Mouse (Mus musculus): ENCODE data around the gene Slc16a13.

Slc16a13 gene

DNA sequence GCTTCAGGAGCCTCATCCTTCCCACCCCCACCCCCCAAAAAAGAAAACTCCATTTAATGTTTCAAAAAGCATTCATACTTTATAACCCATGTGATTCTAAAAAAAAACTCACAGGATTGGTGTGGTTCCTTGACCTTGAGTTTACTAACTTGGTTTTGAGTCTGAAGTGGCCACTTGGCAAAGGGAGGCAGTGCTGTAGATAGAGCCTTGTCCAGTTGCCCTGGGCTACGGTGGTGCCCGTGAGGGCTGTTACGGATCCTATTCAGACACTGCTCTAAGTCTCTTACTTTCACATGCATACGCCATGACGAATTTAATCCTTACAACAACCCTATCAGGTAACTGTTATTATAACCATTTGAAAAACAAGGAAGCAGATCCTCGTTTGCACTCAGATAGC lies 8.9 kb downstream of the Slc16a13 start:
- no peak for DNase-seq (ENCODE audit: low spot score)

DNA sequence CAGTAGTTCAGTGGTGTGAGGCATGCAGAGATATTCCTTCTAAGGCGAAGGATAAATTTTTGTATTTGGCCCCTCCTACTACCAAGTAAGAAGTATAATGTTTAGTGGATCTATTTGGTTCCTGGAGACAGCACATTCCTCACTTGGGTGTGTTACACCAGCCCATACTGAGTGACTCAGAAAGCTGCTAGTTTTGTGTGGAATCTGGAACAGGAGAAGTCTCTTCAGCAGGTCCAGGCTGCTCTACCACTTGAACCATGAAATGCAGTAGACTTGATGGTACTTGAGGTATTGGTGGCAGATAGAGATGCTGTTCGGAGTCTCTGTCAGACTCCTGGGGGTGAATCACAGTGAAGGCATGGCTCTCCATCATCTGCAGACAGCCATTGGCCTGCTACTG lies 10.2 kb downstream of the Slc16a13 start:
- no peak for DNase-seq (ENCODE audit: low spot score)

DNA sequence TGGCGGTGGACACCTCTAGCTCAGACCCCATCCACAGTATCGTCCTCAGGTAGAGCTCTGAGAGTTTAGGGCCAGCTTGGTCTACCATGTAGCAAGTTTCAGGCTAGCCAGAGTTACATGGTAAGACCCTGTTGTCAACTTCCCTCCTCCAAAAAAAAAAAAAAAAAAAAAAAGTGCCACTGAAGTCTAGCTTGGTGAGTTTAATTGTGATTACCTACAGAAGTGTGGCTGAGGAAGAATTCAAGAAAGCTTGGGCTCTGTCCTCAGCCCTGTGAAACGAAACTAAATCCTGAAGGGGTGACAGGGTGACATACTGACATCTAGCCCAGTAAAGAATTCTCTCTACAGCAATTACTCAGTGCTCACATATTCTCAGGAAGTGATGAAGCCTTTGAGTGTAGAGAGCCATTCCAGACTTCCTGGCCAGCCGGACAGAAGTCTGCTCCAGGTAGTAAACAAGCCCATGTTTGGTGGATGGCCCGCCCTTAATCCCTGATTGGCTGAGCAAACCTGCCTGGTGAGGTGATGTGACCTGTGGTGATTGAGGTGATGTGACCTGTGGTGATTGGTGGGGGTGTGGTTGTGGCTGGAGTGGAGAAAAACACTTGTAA lies 12.0 kb downstream of the Slc16a13 start:
- DNase-seq (ENCODE audit: low spot score): no peak

DNA sequence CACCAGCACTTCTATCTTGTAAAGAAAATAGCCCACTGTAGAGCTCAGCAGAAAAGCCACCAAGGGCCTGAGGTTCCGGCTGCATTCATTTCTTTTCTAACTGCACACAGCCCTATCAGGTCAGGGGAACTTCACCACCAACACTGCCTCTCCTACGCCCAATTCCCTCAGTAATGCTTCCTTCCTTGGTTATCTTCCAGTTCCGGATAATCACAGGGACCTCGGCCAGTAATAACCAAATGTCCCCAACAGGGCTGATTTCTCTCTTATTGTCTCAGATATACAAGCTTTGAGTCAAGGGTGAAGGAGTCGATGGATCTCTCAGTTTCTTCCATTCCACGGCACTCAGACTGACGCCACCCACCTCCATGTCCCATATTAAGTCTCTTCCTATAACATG lies 13.6 kb downstream of the Slc16a13 start:
- DNase-seq (ENCODE audit: low spot score): no peak

DNA sequence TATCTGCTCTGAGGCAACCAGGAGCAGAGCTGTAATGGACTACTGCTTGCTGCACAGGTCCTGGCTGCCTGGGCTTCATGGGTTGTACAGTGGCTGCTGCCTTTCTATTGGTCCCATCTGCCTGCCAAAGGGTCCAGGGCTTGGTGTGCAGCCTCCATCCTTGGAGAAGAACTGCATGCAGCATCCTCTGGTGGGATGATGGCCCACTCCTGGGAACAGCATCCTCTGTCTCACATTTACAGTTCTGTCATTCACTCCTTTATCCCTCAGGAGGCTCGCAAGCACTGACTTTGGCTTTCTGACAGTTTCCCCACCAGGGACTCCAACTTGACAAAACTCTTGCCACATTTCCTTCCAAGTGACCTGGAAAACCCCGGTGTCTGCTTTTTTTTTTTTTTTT lies 14.1 kb downstream of the Slc16a13 start:
- no peak for DNase-seq (ENCODE audit: low spot score)

DNA sequence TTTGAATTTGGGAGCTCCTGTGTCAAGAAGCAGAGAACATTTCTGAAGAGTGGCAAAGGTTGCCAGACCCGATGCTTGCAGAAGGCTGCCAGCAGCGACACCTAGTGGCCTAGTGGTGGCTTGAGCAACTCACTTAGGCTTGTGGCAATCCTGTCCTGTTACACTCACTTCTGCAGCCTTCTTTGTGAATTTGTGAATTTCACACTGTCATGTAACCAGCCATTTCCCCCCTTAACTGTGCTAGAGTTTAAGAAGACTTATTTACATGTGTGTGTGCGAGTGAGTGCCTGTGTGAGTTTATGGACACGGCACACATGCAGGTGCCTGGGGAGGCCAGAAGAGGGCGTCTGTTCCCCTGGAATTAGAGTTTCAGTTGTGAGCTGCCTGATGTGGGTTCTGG lies 19.2 kb downstream of the Slc16a13 start:
- peak; percentile 92 for DNase-seq (ENCODE audit: low spot score)

DNA sequence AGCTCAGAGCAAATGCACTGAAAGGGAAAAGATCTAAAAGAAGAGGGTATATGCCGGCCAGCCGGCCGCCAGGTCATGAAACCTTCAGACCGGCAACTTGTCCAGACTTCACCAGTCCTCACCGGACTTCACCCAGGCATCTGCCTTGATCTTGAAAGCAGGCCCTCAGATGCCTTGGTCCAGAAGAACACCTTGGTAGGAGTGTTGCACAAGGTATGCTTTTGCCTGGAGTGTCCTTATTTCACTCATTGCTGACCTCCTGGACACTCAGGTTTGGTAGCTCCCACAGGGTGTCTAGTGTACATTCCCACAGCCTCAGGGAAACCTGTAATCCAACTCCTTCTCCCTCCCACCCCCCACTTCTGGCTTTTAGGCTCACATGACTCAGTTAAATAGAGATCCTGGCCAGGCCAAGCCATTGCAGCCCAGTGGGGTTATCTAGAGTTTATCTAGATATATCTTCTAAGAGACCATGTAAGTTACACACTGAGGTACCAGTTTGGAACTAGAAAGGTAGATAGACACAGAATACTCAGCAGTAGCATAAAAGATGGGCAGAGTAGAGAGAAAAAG lies 20.7 kb downstream of the Slc16a13 start:
- no peak for DNase-seq (ENCODE audit: low spot score)

DNA sequence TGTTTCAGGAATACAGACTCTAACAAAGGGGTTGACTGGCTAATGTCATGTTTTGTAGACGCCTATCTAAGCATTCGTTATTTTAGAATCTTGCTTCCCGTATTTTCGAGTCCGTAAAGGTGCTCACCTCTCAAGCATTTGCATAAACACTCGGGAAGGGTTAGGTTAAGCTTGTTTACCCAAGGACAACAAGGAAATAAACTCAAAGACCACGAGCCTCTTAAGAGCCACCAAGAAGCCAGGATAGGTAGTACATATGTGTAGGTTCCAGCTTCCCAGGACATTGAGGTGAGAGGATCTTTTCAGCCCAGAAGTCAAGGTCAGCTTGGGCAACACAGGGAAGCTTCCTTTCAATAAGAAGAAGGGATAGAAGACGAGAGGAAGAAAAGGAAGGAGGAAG lies 21.8 kb downstream of the Slc16a13 start:
- DNase-seq (ENCODE audit: low spot score): no peak

DNA sequence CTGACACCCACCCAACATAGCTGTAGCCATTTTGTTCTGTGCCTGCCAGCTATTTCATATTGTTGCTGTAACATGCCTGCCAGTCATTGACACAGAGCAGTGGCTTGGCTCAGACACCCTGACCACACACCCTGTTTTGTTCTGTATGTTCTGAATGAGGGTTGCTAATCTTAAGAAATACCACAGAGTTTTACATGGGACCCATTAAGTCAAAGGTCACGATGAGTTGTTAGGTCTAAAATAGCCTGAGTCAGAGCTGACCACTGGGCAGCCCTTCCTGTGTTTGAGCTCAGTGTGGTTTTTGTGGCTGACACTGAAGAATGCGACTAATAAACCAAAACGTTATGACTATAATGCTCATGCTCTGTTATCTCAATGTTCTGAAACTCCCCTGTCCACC lies 22.5 kb downstream of the Slc16a13 start:
- DNase-seq (ENCODE audit: low spot score): no peak

DNA sequence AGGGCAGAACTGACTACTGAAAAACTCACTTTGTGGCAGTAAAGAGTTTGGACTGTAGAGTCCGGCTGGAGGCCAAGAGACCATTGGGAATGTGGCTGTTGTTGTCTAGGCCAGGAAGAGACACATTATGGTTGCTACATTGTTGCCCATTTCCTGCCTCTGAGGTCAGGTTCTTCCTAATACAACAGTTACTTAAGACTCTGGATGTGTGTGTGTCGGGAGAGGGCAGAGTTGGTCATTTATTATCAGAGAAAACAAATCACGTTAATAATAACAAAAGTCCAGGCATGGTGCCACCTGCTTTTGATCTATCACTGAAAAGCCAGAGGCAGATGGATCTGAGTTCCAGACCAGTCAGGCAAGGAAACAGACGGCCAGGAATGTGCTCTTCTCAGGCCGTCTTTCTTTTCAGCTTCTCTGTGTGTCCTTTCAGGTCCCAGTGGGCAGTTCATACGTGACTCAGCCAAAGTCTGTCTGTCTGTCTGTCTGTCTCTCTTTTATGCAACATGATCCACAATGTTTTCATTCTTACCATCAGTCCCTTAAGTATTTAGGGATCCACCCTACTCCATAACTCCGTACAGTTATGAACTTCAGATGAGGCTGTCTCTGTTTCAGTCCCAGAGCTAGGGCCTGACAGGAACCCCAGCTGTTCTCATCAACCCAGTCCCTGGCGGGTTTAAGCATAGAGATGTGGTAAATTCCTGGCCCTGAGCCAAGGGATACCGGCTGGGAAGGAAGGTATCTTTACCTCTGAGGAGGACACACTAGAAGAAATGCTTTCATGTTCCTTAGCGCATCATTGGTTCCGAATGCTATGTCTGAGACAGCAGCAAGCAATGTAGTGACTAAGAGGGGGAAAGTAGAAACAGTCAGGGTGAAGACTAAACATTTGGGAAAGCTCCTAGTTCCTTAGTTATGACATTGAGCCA lies 27.2 kb downstream of the Slc16a13 start:
- no peak for DNase-seq (ENCODE audit: low spot score)

DNA sequence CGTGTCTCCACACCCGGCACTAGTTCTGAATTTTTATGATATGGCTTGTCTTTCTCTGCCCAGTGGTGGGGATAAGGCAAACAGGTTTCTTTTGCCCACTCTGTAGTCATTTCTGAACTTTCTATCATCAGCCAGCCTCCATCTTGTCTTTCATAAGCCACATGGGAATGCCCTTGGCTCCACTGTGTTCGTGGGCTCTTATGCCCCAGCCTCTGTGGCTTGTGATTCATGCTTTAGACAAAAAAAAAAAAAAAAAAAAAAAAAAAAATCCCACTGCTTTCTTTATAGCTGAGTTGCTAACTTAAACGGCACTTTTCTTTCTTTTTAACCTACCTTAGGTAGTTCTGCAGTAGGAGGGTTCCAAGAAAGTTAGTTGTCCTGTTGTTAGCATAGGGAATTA lies 28.7 kb downstream of the Slc16a13 start:
- no peak for DNase-seq (ENCODE audit: low spot score)

DNA sequence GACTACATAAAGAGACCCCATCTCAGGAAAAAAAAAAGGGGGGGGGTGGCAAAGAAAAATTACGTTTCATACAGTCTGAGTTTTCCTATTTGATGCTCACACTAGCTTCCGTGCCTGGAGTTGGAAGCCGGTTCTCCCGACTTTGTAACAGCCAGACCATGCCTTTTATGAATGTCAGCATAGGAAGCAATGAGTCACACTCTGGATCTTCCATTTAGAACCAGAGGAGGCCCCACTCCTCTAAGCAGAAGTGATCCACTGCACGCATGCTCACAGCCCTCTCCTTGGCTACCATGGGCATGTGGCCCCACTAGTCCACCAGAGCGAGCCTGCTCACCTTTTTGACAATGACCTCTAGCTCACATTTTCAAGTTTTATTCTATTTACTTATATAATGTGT lies 29.7 kb downstream of the Slc16a13 start:
- DNase-seq (ENCODE audit: low spot score): no peak

DNA sequence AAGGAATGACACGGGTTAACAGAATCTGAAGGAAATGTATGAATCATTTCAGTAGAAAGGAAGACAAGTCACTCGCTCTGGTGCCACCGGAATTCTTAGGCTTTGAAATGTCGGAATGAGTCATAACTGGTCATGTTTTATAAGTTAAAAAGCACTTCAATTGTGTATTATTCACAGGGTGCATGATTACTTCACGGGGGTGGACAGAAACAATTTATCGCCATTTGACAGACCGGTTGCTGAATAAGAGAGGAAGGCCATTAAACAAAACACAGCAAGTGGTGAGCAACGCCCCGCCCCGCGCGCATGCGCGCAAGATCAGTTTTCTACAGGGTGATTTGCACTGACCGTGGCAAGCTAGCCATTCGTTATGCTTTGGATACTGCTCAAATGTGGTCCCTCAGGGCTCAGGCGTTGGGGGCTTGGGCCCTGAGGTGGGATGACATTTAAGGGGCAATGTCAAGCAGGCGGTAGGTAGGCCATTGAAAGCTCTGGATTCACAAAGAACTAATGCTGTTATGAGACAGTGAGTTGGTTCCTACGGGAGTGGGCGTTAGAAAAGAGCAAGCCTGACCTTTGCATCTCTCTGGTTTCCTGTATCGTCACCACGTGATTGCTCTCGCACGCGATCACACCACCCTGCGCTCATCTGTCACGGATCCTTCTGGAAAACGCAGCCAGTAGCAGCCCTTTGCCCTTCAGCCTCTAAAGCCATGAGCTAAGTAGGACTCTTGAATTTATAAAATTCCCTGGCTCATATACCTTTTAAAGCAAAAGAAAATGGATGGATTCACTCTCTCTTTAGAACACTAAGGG lies 31.3 kb downstream of the Slc16a13 start:
- no peak for DNase-seq (ENCODE audit: low spot score)

DNA sequence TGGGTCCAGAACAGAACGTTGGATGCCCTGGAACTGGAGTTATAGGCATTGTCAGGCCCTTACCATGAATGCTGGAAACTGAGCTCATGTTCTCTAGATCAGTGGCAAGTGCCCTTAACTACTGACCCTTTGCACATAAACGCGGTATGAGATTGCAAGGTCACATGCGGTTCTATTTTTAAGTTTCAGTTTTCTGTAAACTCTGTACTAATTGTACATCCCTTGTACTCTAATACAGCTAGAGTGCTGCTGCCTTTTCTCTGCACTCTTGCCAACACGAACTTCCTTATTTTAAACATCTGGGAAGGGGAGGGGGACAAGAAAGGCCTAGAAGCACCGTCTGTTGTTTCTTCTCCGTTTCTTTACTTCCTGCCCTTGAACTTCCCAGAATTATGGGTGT lies 35.7 kb downstream of the Slc16a13 start:
- no peak for DNase-seq (ENCODE audit: low spot score)

DNA sequence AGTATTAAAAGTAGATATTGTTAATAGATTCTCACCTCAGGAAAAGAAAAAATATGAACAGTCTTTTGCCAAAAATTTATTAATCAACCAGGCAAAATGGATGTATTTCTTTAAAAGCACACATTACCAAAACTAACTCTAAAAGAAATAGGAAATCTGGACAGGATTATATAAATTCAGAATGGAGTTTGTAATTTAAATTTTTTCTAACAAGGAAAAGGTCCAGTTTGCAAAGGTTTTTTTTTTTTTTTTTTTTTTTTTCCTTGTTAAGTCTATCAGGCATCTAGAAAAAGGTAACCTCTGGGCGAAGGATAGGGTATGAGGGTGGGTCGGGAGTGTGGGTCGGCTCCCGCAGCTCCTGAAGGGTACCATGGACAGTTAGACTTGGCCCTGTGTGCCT lies 40.4 kb downstream of the Slc16a13 start:
- DNase-seq (ENCODE audit: low spot score): no peak

DNA sequence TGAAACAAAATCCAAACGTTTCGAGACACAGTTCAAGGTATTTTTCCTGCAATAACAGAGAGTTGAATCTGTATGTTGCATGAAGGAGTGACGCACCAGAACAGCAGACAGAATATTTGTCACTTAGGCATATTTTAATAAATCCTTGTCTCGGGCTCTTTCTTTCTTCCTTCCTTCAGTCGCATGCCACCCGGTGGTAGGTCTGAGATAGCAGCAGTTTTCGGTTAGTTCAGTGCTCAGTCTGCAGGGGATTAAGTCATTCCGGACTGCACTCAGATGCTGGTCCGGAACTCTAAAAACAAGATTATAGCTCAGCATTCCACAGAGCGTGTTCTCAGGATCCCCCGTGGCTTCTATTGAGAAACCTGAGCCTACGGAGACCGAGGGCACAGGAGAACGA lies 41.5 kb downstream of the Slc16a13 start:
- peak; percentile 57 for DNase-seq (ENCODE audit: low spot score)

DNA sequence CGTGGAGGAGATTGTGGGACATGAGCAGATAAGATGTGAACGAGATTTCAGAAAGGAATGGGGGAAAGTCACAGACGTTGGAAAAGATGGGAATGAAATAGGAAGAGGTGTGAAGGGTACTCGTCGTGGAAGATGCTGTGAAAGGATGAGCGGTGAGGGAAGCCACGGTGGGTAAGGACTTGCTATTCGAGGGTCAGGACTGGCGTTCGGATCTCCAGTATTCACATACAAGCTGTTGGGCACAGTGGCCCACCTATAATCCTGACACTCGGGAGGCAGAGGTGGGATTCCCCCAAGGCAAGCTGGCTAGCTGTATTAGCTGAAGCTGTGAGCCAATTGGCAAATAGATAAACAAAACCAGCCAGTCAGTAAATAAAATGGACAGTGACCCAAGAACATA lies 42.1 kb downstream of the Slc16a13 start:
- DNase-seq (ENCODE audit: low spot score): peak; percentile 37

DNA sequence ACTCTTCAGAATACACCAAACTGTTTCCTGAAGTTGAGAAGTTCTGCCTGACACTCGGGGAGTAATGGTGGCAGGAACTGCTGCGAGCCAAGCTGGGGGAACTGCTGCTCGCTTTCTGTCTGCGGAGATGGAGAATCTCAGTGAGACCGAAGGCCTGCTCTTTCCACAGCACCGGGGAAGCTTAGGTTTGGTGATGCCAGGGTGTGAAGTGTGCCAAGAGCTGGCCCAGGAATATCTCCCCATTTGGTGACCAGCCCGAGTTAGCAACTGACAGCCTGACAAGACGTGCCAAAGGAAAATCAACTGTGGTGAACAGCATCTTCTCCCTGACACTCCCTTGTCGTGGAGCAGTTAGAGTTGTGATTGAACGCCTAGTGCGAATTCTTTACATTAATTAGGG lies 42.6 kb downstream of the Slc16a13 start:
- DNase-seq (ENCODE audit: low spot score): peak; percentile 29

DNA sequence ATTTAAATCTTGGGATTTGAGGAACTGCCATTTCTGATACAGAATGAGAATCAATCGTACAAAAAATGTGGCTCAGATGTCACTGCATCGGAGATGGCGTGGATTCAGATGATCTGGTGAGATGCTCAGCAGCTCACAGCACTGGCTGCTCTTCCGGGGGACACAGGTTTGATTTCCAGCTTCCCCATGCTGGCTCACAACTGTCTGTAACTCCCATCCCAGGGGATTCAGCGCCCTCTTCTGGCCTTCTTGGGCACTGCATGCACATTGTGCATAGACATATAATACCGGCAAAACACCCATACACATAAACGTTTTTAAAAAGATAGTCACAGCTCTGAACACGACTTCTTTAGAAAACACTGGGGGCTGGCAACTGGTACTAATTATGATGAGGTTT lies 43.2 kb downstream of the Slc16a13 start:
- DNase-seq (ENCODE audit: low spot score): peak; percentile 64

DNA sequence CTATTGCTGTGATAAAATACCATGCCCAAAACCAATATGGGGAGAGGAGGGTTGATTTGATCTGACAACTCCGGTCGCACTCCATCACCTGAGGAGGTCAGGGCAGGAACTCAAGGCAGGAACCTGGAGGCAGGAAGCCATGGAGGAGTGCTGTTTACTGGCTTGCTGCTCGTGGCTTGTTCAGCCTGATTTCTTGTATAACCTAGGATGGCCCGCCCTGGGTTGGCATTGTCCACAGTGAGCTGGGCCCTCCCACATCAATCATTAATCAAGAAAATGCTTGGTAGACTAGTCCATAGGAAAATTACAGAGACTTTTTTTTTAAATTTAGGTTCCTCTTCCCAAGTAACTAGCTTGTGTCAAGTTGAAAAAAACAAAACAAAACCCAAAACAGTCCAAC lies 46.4 kb downstream of the Slc16a13 start:
- no peak for DNase-seq (ENCODE audit: low spot score)

DNA sequence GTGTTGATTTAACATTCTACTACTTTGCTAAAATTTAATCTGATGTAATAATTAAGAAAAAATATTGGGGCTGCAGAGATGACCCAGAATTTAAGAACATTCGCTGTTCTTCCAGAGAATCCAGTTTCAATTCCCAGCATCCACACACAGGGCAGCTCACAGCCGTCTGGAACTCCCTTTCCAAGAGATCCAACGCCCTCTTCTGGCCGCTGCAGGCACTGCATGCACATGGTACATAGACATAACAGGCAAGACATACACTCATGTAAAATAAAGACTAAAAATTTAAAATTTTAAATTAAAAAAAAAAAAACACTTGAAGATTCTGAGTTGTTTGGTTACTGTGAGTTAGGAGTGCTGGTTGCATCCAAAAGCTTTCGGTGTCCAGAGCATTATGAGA lies 48.6 kb downstream of the Slc16a13 start:
- peak; percentile 69 for DNase-seq (ENCODE audit: low spot score)

DNA sequence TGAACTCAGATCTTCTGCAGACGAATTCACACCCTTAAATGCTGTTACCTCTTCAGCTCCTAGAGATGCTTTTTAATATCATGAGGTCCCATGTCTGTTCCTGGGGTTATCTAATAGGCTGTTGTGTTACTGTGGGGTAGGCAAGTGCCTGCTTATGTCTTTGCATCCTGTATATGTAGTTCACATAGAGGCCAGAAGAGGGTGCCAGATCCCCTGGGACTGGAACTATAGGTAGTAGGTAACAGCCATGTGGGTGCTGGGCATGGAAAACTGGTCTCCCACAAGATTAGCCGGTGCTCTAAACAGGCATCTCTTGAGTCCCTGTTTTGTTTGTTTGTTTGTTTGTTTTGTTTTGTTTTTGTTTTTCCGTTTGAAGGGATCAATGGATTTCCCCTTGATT lies 49.0 kb downstream of the Slc16a13 start:
- no peak for DNase-seq (ENCODE audit: low spot score)

DNA sequence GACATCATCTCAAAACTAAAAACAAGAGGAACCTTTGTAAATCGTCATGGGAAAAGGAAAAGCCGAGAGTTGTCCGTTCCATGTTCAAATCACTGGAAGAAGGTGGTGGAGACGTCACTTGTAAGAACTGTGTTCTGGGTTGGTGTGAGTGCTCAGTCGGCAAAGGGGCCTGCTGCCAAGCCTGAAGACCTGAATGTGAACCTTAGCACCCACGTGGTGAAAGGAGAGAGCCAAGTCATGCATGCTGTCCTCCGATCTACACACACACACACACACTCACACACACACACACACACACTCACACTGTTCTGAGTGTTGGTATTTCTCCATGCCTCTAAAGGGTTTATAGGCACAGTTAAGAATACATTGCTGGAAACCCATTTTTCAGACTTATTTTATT lies 49.7 kb downstream of the Slc16a13 start:
- DNase-seq (ENCODE audit: low spot score): no peak

Data from testis, postnatal 10 days (tissue).